Mouse (Mus musculus): ENCODE data around the gene Arsj.

Gene Arsj

DNA sequence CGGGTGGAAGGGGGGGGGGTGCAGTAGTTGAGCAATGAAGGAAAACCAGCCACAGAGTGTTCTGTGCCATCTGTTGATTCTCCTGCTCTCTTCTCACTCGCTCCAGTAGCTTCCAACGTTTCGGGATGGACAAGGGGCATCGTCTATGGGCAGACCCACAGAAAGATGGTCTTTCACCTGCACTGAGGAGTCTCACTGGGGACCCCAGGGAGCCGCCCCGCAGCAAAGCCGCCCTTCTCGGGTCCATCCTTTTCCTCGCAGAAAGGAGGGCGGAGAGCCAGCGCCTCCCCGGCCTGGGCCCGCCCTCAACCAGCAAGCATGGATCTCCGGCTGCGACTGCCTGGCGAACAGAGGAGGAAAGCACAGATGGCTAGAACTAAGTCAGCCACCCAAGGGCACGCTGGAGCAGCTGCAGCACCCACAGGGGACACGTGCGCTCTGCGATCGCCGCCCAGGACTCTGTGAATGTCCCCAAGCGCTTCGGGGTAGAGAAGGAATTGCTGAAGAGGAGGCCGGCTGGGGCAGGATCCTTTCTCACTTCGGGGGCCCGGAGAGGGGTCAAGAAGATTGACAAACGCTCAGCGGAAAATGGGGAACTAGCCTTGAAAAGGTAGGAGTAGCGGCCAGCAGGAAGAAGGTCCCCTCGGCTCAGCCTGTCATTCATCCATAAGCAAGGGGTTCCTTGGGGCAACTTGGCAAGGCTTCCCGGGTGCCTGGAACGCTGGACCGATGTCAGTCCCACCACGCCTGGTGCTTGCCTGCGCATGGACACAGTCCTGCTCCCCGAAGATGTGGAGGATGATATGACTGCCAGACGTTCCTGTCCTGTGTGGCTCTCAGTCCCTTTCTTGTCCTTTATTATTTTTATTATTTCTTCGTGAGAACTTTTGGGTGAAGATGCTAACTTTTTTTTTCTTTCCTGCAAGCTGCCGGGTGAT, at the start of gene Arsj:
Gene Arsj, plus strand, starts transcription at position 117 of the 938 bp plus-strand sequence.
- DNase-seq (ENCODE audit: low spot score) = peak; percentile 7

DNA sequence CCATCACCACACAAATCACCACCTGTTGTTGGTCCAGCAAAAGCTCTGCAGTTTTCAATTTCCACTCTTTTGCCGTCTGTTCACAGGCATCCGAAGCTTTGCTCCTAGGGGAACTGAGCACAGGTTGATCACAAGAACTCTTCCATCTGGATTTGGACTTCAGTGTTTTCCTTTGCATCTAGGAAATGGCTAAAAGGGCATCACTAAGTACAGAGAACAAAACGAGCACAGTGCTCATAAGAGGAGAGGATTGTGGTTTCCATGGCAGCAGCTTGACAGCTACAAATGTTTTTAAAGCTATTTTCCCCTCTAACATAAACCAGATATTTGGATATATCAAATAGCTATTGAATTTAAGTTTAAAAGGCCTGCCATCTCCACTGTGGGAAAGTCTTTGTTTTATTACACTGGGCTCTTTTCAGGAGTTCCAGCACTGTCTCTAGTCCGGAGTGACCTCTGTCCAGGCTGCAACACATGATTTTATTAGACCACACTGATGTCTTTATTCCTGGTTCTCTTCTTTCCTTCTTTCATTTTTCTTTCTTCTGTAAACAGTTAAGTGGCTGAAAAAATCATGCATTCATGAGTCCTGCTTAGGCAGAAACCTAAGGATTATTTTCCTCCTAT, 38.5 kb upstream of the Arsj start:
- DNase-seq (ENCODE audit: low spot score) = no peak

DNA sequence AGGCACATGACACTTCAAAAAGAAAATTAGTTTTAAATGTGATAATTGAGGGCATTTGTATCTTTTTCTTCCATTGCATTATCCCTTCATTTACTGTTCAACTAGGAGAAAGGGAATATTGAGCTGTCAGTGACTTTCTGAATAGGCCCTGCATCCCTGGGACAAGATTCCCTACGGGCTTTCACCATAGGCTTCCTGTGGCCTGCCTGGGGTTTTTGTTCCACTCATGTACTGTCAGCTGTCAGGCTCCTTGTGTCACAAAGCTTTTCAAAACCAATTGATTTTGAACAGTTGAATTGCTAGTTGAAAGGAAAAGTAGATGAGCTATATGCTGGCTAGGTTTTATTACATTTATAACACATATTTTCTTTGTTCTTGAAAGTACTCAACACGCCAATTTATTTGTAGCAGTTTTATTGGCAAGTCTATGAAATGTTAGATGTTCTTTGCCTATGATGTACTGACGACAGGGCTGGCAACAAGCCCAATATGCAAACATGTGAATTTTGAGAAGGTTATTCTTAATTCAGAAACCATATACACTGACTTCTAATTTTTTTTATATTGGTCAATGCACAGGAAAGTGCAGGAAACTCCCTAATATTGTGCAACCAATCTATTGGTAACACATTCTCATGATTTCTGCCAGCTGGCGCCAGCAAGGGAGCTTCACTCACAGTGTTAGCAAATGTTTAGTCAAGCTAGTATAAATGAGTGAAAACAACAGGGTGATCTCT, 37.4 kb upstream of the Arsj start:
- DNase-seq (ENCODE audit: low spot score) = no peak

DNA sequence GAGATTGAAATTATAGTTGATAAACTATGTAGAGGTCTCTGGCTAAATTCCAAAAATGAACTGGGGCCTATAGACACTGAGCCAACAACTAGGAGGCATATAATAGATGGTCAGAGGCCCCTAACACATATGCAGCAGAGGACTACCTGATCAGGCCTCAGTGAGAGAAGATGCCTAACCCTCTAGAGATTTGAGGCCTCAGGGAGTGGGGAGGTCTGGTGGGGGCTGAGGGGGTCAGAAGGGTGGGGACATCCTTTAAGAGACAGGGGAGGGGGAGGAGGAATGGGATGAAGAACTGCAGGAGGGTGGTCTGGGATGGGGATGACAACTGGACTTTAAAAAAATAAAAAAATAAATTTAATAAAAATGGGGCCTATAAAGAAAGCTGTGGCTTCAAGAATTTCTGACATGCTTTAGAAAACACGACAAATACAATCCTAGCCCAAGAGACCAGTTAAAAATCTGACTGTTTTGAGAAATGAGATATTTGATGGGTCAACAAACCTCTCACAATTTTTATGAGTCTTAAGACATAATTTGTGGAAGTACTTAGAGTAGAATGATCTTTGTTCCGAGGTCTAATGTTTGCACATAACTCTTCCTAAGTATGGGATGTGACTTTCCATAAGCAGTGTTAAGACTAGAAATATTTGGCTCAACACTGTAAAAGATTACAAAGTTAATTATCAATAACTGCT, 36.7 kb upstream of the Arsj start:
- DNase-seq (ENCODE audit: low spot score) = no peak

DNA sequence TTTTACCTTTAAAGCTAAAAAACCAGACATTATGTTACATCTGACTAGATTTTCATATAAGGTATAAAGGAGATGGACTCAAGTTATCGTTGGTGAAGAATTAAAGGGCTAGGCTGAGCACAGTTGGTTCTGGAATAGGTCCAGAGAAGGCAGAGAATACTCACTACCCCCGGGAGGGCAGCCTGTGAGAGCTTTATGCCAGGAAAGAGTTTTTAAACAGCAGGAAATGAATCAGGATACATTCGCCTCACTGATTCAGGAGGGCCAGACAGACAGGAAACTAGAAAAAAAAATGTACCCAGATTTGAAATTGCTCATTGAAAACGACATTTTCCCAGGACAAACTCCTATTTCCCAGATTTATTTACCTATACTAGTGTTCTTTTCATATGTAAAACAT, 28.2 kb upstream of the Arsj start:
- DNase-seq (ENCODE audit: low spot score) = no peak

DNA sequence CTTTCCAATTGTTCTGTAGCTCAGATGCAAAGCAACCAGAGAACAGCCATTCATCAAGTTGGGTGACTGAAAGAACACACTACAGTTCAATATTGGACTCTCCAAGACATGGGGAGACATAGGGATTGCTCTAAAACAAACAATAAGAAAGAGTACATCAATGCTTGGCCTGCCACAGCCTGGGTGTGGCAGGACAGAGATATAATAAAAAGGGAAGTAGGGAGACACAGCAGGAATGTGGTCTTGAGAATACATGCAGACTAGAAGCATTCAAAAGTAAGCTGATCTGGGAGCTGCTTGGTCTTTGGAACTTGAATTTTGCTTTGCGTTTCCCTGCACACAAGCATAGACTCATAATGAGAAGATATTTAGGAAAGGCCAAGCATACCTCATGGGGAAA, 18.7 kb upstream of the Arsj start:
- DNase-seq (ENCODE audit: low spot score) = no peak

DNA sequence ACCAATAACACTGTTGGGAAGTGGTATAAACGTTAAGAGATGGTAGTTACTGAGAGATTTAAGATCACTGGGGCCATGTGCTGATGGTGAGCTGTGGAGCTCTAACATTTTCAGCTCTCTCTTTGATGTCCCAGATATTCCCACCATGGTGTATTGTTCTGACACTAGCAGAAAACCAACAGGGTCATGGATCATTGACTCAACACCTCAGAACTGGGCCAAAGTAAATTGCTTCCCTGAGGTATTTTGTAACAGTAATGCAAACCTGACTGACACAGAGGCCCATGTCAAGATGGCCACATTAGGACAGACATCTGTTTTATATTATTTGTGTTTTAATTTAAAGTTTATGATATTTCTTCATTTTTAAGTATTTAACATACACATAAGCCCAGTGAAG, 3.7 kb upstream of the Arsj start:
- no peak for DNase-seq (ENCODE audit: low spot score)

DNA sequence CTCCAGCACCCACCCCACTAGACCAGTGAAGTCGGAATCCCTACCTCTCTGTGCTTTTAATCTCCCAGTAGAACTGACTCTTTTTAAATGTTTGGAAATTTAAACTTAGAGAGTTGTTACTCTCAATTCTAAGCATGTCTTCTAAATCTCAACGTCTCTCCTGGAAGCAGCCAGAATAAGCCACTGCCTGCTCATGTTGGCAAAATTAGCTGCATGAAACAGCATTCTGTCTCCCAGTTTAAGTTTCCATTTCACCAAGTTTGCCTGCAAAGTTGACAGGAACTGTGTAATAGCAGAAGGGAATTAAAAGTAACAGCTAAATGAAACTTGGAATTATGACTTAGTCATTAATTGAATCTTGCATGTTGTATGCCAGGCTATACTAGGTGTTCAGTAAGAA, 1.1 kb upstream of the Arsj start:
- no peak for DNase-seq (ENCODE audit: low spot score)

DNA sequence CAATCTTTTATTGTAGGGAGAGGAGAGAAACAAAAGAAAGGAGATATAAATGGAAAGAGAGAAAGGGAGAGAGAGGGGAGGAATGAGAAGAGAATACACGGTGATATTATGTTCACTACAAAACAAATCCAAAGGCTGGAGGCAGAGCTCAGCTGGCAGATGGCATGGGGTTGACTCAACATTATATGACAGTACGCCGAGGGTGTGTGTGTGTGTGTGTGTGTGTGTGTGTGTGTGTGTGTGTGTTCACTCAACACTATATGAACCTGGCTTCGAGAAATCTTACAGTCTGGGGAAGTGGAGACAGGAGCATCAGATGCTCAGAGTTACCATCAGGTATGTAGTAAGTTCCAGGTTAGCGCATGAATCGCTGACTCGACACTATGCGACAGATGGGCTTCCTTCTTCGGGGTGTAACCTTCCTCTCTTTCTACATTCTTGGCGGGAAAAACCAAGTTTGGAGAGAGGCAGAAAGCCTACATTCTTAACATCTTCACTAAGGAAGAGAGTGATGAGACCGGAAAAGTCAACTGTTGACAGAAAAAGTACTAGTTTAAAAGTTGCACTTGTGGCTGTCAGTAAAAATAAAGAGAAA, 456 bp upstream of the Arsj start:
- no peak for DNase-seq (ENCODE audit: low spot score)

DNA sequence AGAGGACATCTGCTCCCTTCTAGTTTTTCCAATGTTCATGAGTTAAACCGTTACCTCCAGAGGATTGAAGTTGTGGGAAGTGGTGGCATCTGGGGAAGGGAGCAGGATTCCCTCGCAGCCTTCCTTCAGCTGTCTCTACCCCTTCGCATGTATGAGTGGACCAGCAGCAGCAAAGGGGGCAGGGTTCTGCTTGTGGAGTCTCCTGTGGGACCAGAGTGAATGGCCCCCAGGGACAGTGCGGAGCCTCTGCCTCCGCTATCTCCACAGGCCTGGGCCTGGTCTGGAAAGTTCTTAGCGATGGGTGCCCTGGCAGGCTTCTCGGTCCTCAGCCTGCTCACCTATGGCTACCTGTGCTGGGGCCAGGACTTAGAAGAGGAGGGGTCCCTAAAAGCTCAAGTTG, 1.1 kb downstream of the Arsj start:
- DNase-seq (ENCODE audit: low spot score) = no peak

DNA sequence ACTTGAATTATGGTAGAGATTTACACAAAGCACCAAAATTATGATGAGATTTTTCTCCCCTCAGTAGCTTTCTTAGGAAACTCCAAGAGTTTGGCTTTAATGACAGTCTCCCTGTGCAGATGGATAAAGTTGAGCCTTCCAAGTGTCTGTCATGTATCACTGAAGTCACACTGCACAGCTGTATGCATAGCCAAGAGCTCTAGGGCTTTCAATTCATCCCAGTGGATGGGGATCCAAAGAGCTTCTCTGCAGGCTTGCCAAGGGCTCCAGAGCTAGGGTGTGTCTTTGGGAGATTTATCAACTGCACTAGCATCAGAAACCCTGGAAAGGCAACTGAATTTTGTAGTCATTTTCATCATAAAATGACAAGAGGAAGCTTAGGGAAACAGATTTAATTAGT, 7.1 kb downstream of the Arsj start:
- DNase-seq (ENCODE audit: low spot score) = no peak

DNA sequence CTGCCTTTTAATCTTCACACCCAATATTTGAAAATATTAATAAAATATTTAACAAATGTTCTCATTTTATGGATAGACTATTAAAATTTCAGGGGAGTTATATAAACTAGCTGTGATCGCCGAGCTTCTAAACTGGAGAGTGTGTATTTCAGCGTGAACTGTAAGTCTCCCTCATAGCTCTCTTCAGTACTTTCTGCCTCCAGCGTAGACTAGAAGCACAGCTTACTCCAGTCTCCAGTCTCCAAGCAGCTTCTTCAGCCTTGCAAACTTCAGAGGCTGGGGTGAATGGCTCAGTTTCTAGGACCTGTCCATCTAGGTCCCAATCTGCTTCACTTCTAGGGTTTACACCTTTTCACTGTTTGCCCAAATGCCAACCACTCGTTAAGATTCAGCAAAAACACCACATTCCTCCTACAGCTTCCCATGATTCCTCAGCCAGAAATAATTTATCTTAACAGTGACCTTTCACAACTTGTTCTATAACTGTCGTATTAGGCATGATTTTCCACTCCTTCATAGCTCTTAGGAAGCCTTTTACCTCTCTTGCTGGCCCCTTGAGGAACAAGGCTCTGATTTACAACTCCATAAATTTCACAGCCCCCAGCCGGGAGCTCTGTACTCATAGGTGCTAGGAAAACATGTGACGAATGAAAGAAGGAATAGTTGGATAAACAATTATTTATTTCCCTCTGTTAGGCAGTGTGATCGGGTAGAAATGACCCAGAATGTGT, 9.5 kb downstream of the Arsj start:
- DNase-seq (ENCODE audit: low spot score) = no peak

DNA sequence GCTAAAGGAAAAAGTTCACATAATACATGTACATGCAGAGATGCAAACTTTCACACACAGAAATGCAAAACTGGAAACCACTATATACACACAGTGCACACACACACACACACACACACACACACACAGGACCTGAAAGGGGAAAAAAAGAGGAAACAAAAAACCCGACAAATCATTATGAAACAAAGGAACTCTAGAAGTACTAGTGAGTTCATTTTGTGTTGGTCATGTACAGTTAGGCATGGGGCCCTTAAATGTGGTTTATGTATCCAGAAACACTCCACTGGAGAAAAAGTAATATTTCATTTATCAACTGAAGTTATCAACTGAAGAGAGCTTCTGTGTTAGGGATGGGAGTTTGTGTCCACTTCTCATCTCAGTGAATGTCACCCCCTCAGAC, 10.2 kb downstream of the Arsj start:
- no peak for DNase-seq (ENCODE audit: low spot score)

DNA sequence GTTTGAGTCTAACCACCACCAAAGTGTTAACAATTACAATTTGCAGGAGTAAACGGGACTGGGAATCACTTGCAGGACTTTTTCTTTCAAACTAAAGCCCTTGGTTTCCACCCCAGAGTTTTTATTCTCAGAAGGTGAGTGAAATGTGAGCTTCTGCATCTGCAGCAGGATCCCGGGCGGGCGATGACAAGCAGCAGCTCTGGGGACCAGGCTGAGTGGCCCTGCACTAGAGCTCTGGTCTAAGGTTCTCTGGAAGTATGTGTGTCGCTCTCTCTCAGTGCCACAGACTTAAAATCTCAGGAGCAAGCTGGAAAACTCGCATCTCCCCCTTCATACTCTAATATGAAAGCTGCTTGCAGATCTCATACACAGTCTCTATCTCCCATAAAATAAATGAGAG, 15.8 kb downstream of the Arsj start:
- DNase-seq (ENCODE audit: low spot score) = no peak

DNA sequence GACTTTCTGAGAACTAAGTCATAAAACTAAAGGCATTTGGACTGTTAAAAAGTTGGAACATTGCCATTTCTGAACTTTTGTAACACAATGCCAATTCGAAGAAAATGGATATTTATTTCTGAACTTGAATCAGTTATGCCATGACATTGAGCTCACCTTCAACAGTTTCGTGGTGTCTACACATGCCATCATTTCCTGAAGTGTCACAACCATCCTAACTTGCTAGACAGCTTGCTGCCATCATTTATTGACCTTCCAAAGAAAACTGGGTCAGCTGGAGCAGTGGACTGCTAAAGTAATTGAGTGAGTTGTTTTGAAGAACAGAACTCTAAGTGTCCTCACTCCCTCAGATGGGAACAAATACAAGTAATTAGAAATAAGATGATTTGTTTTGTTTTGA, 16.2 kb downstream of the Arsj start:
- no peak for DNase-seq (ENCODE audit: low spot score)

DNA sequence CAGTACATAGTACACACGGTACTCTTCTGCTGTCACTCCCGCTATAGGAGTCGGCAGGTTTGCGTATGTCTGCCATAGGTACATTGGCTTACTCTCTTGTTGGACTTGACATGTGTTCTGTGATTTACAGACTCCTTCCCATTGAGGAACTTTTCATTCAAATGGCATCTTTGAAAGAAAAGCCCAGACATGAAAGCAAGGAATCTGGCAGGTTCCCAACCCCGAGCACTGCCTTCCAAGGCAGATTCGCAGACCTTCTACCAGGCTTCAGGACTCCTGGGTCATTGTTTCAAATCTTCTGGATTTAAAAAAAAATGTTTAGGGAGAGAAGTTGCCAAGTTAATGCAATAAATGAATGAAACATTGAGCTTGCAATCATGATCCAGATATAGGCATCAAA, 19.8 kb downstream of the Arsj start:
- no peak for DNase-seq (ENCODE audit: low spot score)

DNA sequence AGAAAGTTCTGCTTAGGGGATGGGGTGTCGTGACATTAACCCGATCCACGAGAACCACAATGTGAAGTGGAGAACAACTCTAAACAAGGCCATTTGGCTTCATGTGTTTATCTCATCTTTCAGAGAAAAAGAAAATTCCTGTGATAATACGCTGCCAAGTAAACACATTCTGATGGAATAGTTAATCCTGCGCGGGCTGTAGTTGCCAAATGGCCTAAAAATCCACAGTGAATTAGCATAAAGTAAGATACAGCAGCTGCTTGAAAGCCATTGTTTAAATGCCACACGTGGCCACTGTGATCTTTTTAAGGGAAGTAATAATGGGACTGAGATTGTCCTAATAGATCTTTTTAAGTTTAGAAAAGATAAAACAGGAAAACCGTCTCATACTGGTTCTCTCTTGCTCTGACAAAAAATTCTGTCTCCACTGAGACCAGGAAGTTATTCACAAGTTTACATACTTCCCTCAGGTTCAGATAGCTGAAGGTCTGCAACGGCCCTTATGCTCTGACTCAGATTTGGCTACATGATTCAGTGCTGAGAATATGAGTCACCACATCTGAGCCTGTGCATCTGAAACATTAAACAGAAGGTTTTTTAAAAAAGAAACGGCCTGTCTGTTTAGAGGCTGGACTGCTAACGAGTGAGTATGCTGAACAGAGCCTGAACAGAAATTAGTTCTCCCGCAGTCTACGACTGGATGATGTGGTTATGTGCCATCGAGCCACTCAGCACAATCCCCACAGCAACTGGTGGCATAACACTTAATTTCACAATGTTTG, 21.4 kb downstream of the Arsj start:
- DNase-seq (ENCODE audit: low spot score) = no peak

DNA sequence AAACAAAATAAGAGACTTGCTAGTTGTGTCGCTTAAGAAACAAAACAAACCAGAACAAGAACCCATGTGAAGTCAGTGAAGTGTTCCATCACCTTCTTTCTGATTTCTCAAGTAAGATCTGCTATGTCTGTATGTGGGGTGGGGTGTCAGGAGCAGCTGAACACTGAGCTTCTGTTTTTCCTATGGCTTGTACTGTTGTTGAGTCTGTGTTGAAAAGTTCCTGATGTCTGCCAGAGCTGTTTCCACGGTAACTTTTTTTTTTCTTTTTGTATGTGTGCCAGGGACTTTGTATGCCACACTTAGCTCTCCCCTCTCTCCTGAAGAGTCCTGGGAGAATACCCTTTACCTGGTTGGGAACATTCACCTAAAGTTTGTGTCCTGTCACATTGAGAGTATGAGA, 34.0 kb downstream of the Arsj start:
- no peak for DNase-seq (ENCODE audit: low spot score)

DNA sequence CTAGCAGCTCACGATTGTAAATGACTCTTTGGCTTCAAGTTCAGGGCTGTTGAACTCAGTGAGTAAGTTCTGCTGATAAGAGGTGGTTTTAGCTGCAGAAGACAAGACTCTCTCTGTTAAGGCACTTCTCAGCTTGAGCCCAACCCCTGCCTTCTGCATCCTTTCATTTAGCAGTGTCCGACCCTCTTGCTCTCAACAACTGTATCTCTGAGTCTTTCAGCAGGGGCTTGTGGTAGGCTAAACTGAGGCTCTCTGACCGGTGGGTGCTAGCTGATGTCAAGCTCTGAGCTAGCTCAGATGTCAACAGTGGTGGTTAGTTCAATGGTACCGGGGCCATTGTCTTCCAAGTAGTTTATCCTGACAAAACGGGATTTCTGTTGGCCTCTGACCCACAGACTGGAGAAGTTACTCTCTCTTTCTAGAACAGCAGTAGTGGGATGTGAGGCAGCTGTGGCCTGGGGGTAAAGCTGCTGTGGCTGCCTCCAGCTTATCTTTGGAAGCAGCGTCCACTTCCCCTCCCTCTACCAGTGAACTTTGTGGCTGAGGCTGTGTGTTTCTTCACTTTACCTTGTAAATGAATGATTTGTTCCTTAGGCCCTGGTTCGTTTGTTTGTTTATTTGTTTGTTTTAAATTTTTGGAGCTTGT, 34.6 kb downstream of the Arsj start:
- DNase-seq (ENCODE audit: low spot score) = no peak

DNA sequence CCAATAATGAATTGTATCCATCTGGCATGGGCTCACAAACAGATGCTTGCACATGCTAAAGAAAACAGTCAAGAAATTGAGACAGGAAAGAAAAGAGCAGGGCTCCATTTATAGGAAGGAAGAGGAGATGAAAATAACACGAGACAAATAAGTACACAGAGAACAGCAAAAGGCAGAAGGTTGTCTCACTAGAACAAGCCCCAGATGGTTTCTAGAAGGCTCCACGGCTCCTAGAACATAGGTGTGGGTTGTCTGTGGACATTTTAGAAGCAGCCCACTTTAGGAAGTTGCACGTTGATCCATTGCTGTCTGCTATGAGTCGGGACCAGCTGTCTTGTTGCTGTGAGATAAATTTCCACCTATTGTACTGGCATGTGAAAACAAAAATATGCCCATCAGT, 37.2 kb downstream of the Arsj start:
- peak; percentile 11 for DNase-seq (ENCODE audit: low spot score)
